Mouse (Mus musculus): ENCODE data around the gene Pvalb. TPM values are rescaled to one million over a fixed set of nuclear protein-coding genes. Genes with fewer than 3 reads are reported as not detected.

Gene Pvalb
- polyA plus RNA-seq, 1 experiment from 2014 or later: 9.0 TPM

GRCm38 (mm10) chr15:78234823-78235509 lies 28.8 kb upstream of the Pvalb start:
- 83% methylated on average over 5 of the region's 5 CpGs for WGBS
- no peaks in the 10 kb centered on the region for H3K36me3 ChIP-seq
- H3K4me2 ChIP-seq: no peak overlapping the region
- H3K9ac ChIP-seq: no peak overlapping the region
- no peaks in the 10 kb centered on the region for H3K27me3 ChIP-seq
- no peaks in the 10 kb centered on the region for H3K9me3 ChIP-seq
- H3K4me3 ChIP-seq: no peak overlapping the region
- no peak overlapping the region for H3K27ac ChIP-seq (replicated peaks)
- ATAC-seq (ENCODE audit: low FRiP score, low read depth): no peak
- H3K4me1 ChIP-seq (replicated peaks): peaks cover 12% of the 10 kb centered on the region

GRCm38 (mm10) chr15:78231346-78232331 lies 25.4 kb upstream of the Pvalb start:
- no peaks in the 10 kb centered on the region for H3K27me3 ChIP-seq
- H3K9me3 ChIP-seq: no peaks in the 10 kb centered on the region
- no peak overlapping the region for H3K4me3 ChIP-seq
- peak overlapping the region; percentile 52; the same call in 1 of the 2 replicates for H3K27ac ChIP-seq (replicated peaks)
- peak; percentile 73 for ATAC-seq (ENCODE audit: low FRiP score, low read depth)
- peaks cover 12% of the 10 kb centered on the region for H3K4me1 ChIP-seq (replicated peaks)
- peak overlapping the region; percentile 31 for H3K4me2 ChIP-seq
- no peak overlapping the region for H3K9ac ChIP-seq
- 12% methylated on average over 13 of the region's 13 CpGs for WGBS
- H3K36me3 ChIP-seq: no peaks in the 10 kb centered on the region

GRCm38 (mm10) chr15:78227816-78228215 lies 21.6 kb upstream of the Pvalb start:
- 88% methylated on average over 12 of the region's 12 CpGs for WGBS
- H3K4me1 ChIP-seq (replicated peaks): peaks cover 12% of the 10 kb centered on the region
- no peak overlapping the region for H3K27ac ChIP-seq (replicated peaks)
- no peak overlapping the region for H3K4me3 ChIP-seq
- no peaks in the 10 kb centered on the region for H3K36me3 ChIP-seq
- H3K4me2 ChIP-seq: no peak overlapping the region
- no peaks in the 10 kb centered on the region for H3K27me3 ChIP-seq
- H3K9ac ChIP-seq: no peak overlapping the region
- no peaks in the 10 kb centered on the region for H3K9me3 ChIP-seq
- ATAC-seq (ENCODE audit: low FRiP score, low read depth): no peak

DNA sequence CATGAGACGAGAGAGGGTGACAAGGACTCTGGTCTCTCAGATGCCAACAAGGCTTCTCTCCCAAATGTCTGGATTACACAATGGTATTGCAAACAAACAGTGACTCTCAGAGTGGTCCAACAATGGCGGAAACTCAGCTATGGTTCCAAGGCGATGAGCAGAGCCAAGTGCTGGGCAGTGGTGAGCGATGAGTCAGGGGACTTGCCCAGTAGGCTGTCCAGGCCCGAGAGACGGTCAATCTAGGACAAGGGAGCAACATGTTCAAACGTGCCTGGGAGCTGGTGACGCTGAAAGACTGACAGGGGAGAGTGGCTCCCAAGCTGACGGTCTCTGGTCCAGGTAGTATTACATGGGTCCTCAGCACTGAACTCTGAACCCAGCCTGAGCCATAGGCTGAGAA lies 9.1 kb upstream of the Pvalb start:
- Histone ChIP-seq H3K9ac (no peak overlapping the region), H3K36me3 (no peaks in the 10 kb centered on the region), H3K4me2 (no peak overlapping the region), H3K4me3 (no peak overlapping the region), H3K27me3 (no peaks in the 10 kb centered on the region), H3K4me1 (replicated peaks) (no peaks in the 10 kb centered on the region), H3K9me3 (no peaks in the 10 kb centered on the region), H3K27ac (replicated peaks) (no peak overlapping the region)
- no peak for ATAC-seq (ENCODE audit: low FRiP score, low read depth)
- WGBS: 87% methylated on average over 9 of the region's 9 CpGs

GRCm38 (mm10) chr15:78211367-78211766 lies 5.2 kb upstream of the Pvalb start:
- no peak overlapping the region for H3K4me2 ChIP-seq
- no peaks in the 10 kb centered on the region for H3K4me1 ChIP-seq (replicated peaks)
- no peaks in the 10 kb centered on the region for H3K36me3 ChIP-seq
- H3K27ac ChIP-seq (replicated peaks): no peak overlapping the region
- 80% methylated on average over 8 of the region's 8 CpGs for WGBS
- no peak overlapping the region for H3K4me3 ChIP-seq
- no peak for ATAC-seq (ENCODE audit: low FRiP score, low read depth)
- H3K27me3 ChIP-seq: no peaks in the 10 kb centered on the region
- no peak overlapping the region for H3K9ac ChIP-seq
- no peaks in the 10 kb centered on the region for H3K9me3 ChIP-seq

DNA sequence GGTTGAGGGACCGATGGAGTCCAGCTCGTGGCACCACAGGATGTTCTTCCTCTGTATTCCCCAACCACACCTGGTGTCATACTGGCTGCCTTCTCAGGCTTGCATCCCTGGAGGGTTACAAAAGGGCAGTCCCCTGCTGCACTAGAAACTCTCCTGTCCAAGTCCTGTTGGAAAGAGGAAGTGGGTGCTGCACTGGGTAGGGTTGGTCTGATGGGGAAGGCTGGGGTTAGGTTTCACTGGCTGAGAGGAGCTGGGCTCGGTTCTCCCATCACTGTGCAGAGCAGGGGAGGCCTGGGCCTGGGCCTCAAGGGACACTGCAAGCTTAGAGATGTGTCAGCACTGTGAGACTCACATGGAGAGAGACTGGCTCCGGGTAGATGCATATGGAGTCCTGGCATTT lies 4.0 kb upstream of the Pvalb start:
- ATAC-seq (ENCODE audit: low FRiP score, low read depth): no peak
- Histone ChIP-seq H3K4me3 (no peak overlapping the region), H3K9ac (no peak overlapping the region), H3K4me1 (replicated peaks) (0 out of 2 replicates have a peak, but pooled peaks cover 2% of the 10 kb centered on the region), H3K36me3 (no peaks in the 10 kb centered on the region), H3K27ac (replicated peaks) (no peak overlapping the region), H3K27me3 (peaks cover 2% of the 10 kb centered on the region), H3K4me2 (no peak overlapping the region), H3K9me3 (no peaks in the 10 kb centered on the region)
- 78% methylated on average over 4 of the region's 4 CpGs for WGBS

GRCm38 (mm10) chr15:78205192-78205591 lies 1.0 kb downstream of the Pvalb start:
- H3K4me1 ChIP-seq (replicated peaks): peaks cover 17% of the 10 kb centered on the region
- H3K9ac ChIP-seq: no peak overlapping the region
- H3K36me3 ChIP-seq: no peaks in the 10 kb centered on the region
- no peak overlapping the region for H3K4me2 ChIP-seq
- 33% methylated on average over 3 of the region's 3 CpGs for WGBS
- H3K27ac ChIP-seq (replicated peaks): no peak overlapping the region
- H3K4me3 ChIP-seq: no peak overlapping the region
- H3K9me3 ChIP-seq: no peaks in the 10 kb centered on the region
- peaks cover 26% of the 10 kb centered on the region for H3K27me3 ChIP-seq
- peak; percentile 40; the same call in 1 of the 2 replicates for ATAC-seq (ENCODE audit: low FRiP score, low read depth)

DNA sequence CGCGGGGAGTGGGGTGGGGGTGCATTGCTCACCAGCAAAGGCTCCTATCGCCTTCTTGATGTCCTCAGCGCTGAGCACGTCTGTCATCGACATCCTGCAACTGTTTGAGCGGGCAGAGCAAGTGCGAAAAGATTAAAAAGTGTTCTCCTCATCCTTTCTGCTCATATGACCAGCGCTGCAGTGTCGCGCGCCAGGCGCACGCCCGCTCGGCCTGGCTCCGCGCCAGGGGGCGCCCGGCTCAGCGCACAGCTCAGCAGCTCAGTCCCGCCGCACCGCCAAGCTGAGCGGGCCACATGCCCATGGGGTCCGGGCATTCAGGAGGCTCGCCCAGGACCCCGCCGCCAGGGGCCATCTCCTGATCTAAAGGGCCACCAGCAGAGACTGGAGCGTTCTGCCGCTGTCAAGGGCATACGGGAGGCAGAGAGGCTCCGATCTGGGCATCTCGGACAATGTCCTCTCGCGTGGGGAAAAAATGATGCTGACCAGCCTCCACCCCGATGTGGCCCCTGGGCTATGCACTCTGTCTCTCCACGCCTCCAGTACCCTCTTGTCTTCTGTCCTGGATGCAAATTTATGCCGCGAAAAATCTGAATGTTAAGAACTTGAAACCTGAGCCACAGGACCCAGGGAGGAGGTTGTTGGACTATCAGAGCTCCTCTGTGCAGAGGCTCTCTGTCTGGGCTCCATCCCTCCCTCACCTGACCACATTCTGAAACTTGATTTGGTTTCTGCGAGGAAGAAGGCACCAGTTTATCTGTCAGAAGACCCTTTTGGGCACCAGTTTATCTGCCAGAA lies 1.9 kb downstream of the Pvalb start:
- no peaks in the 10 kb centered on the region for H3K36me3 ChIP-seq
- H3K27ac ChIP-seq (replicated peaks): no peak overlapping the region
- H3K27me3 ChIP-seq: peaks cover 26% of the 10 kb centered on the region
- peak overlapping the region; percentile 92 for H3K4me2 ChIP-seq
- 1% methylated on average over 41 of the region's 41 CpGs for WGBS
- H3K4me3 ChIP-seq: peak overlapping the region; percentile 43
- peak; percentile 83 for ATAC-seq (ENCODE audit: low FRiP score, low read depth)
- peaks cover 17% of the 10 kb centered on the region for H3K4me1 ChIP-seq (replicated peaks)
- peak overlapping the region; percentile 48 for H3K9ac ChIP-seq
- no peaks in the 10 kb centered on the region for H3K9me3 ChIP-seq

DNA sequence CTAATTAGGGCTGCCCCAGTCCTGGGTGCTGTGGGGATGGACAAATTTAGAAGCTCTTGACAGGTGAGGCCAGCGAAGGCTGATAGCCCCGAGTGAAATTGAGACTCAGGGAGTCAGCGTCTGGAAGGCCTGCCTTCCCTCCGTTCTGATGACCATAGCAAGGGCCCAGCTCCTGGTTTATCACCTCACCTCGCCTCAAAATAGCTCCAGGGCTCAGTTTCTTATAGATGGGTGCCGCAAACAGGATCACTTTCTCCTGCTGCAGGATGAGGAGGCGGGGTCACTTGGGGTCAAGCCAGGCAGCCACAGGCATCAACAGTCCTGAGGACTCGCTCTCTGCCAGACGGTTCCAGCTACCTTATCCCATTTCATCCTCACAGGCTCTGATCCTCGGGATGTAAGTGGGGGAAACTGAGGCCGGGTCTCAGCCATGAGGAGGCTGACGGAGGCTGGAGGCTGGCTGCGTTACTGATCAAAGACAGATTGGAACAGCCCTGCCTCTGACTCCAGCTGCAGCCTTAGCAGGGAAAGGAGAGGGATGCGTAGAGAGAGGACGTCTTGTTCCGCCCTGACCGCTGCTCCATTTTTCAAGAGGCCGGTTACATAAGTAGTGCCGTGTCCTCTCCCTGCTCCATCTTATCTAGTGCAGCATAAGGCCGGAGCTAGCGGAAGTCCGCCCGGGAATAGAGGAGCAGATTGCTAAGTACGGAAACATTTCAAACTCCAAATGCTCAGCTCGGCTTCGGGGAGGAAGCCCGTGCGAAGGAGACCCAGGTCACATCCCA lies 10.9 kb downstream of the Pvalb start:
- H3K4me2 ChIP-seq: no peak overlapping the region
- H3K9me3 ChIP-seq: no peaks in the 10 kb centered on the region
- H3K27ac ChIP-seq (replicated peaks): no peak overlapping the region
- no peaks in the 10 kb centered on the region for H3K4me1 ChIP-seq (replicated peaks)
- no peaks in the 10 kb centered on the region for H3K27me3 ChIP-seq
- no peak overlapping the region for H3K4me3 ChIP-seq
- H3K36me3 ChIP-seq: no peaks in the 10 kb centered on the region
- 75% methylated on average over 28 of the region's 28 CpGs for WGBS
- H3K9ac ChIP-seq: no peak overlapping the region
- ATAC-seq (ENCODE audit: low FRiP score, low read depth): no peak

DNA sequence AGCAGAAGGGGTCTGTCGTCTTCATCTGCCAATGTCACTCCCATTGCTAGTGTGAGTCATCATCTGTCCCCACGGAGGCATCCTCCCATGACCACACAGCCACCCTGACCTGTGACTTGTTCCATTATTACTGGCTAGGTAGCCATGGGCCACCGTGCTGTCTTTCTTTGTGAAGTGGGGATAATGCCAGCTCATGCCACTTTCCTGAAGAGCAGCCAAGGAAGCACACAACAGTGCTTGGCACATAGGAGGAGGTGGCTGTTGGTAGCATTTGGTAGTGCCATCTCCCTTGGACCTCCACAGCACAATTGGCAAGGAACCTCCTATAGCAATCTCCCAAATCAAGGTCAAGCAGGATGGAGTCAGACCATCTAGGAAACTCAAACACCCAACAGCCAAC lies 11.9 kb downstream of the Pvalb start:
- no peaks in the 10 kb centered on the region for H3K9me3 ChIP-seq
- no peak overlapping the region for H3K4me2 ChIP-seq
- no peak overlapping the region for H3K4me3 ChIP-seq
- no peak overlapping the region for H3K9ac ChIP-seq
- H3K4me1 ChIP-seq (replicated peaks): no peaks in the 10 kb centered on the region
- WGBS: 70% methylated on average over 3 of the region's 3 CpGs
- H3K27me3 ChIP-seq: no peaks in the 10 kb centered on the region
- H3K36me3 ChIP-seq: no peaks in the 10 kb centered on the region
- ATAC-seq (ENCODE audit: low FRiP score, low read depth): no peak
- H3K27ac ChIP-seq (replicated peaks): no peak overlapping the region

GRCm38 (mm10) chr15:78189636-78190035 lies 16.6 kb downstream of the Pvalb start:
- no peak overlapping the region for H3K27ac ChIP-seq (replicated peaks)
- H3K27me3 ChIP-seq: no peaks in the 10 kb centered on the region
- ATAC-seq (ENCODE audit: low FRiP score, low read depth): no peak
- H3K36me3 ChIP-seq: no peaks in the 10 kb centered on the region
- no peak overlapping the region for H3K4me3 ChIP-seq
- H3K9ac ChIP-seq: no peak overlapping the region
- H3K9me3 ChIP-seq: no peaks in the 10 kb centered on the region
- 0 out of 2 replicates have a peak, but pooled peaks cover 5% of the 10 kb centered on the region for H3K4me1 ChIP-seq (replicated peaks)
- WGBS: 90% methylated on average over 7 of the region's 7 CpGs
- H3K4me2 ChIP-seq: no peak overlapping the region

Measured in hindbrain, embryonic 15.5 days (tissue).